Mouse (Mus musculus): ENCODE measurements around the gene Gnl3l. TPM values are rescaled to one million over a fixed set of nuclear protein-coding genes. Genes with fewer than 3 reads are reported as not detected.

Gnl3l gene
- polyA plus RNA-seq, 1 experiment from 2014 or later: 20.7 TPM

Other genes starting within 250 kb of the Gnl3l start
- 299 and 322 TPM in 2 replicates for gene Maged2, start 203.0 kb downstream of the Gnl3l start, polyA plus RNA-seq (2015; fragmentation: Nextera tagmentation; extraction: Ambion mirVana)
- gene Fgd1, start 28.8 kb upstream of the Gnl3l start, polyA plus RNA-seq (2015; fragmentation: Nextera tagmentation; extraction: Ambion mirVana): 4.1 and 5.3 TPM in 2 replicates
- 26.3 and 32.6 TPM in 2 replicates for gene Tsr2, start 79.2 kb upstream of the Gnl3l start, polyA plus RNA-seq (2015; fragmentation: Nextera tagmentation; extraction: Ambion mirVana)
- 0.34 and 0.60 TPM in 2 replicates for gene Wnk3, start 180.8 kb upstream of the Gnl3l start, polyA plus RNA-seq (2015; fragmentation: Nextera tagmentation; extraction: Ambion mirVana)

Data from intestine, embryonic 16.5 days (tissue).